Mouse (Mus musculus) urinary bladder, postnatal 14 days (tissue): Measurements from ENCODE around the gene Cdc42se1.

Experiments used
- DNase-seq: peaks from one replicate; pipeline ENCODE4 v3.0.0; 2021; ENCODE audit warnings: low spot score

The Cdc42se1 gene

GRCm38 (mm10) chr3:95224295-95224694 is 4.2 kb upstream of the Cdc42se1 start:
- DNase-seq = no peak

GRCm38 (mm10) chr3:95227214-95227613 is 1.3 kb upstream of the Cdc42se1 start:
- no peak for DNase-seq

GRCm38 (mm10) chr3:95228894-95229780 is 605 bp downstream of the Cdc42se1 start:
- peak; percentile 86 for DNase-seq

- peak; percentile 36 for DNase-seq
Measured at GRCm38 (mm10) chr3:95229781-95230494, 1.4 kb downstream of the Cdc42se1 start.

GRCm38 (mm10) chr3:95230495-95231297 is 2.2 kb downstream of the Cdc42se1 start:
- no peak for DNase-seq

GRCm38 (mm10) chr3:95231298-95232221 is 3.0 kb downstream of the Cdc42se1 start, which contains the start of gene Mllt11:
Gene Mllt11 (minus strand): TSS chr3:95232171.
- DNase-seq = no peak

GRCm38 (mm10) chr3:95232771-95233170 is 4.2 kb downstream of the Cdc42se1 start:
- peak; percentile 55 for DNase-seq

- no peak for DNase-seq
Measured at GRCm38 (mm10) chr3:95233303-95233980, 4.9 kb downstream of the Cdc42se1 start.

GRCm38 (mm10) chr3:95235386-95236301 is 7.1 kb downstream of the Cdc42se1 start:
- DNase-seq = no peak

GRCm38 (mm10) chr3:95237541-95238099 is 9.1 kb downstream of the Cdc42se1 start:
- no peak for DNase-seq

GRCm38 (mm10) chr3:95239022-95239421 is 10.5 kb downstream of the Cdc42se1 start:
- DNase-seq = no peak

GRCm38 (mm10) chr3:95239971-95240370 is 11.4 kb downstream of the Cdc42se1 start:
- DNase-seq = no peak

- no peak for DNase-seq
Measured at GRCm38 (mm10) chr3:95240900-95241299, 12.4 kb downstream of the Cdc42se1 start.

GRCm38 (mm10) chr3:95241498-95241897 is 13.0 kb downstream of the Cdc42se1 start, which contains the start of gene Gm128:
Gene Gm128 (minus strand): TSS chr3:95241598.
- no peak for DNase-seq

- no peak for DNase-seq
Measured at GRCm38 (mm10) chr3:95243086-95243485, 14.6 kb downstream of the Cdc42se1 start.

GRCm38 (mm10) chr3:95246465-95247231 is 18.1 kb downstream of the Cdc42se1 start:
- DNase-seq = peak; percentile 59

- no peak for DNase-seq
Measured at GRCm38 (mm10) chr3:95247660-95248336, 19.3 kb downstream of the Cdc42se1 start.

- DNase-seq = no peak
Measured at GRCm38 (mm10) chr3:95250361-95250760, 21.8 kb downstream of the Cdc42se1 start.
